In genomic region chr12:105034130-105034769, GRCm38 (mm10) we compare ENCODE assay signal across 8 mouse cellular contexts. TPM values are rescaled to one million over a fixed set of nuclear protein-coding genes. Genes with fewer than 3 reads are reported as not detected.
DNase-seq lines count a peak whose midpoint lies in the region; ATAC-seq and TF ChIP-seq lines count a peak whose summit lies in the region.

No protein-coding gene starts in this region.

- 42% methylated on average over 14 of the region's 14 CpGs for WGBS in lung, embryonic 14.5 days
- WGBS in forebrain, embryonic 13.5 days: 80% methylated on average over 14 of the region's 14 CpGs
- WGBS in liver, embryonic 12.5 days (ENCODE audit: insufficient replicate concordance): 11% methylated on average over 14 of the region's 14 CpGs

- peak overlapping the region; percentile 83; the same call in 1 of the 2 replicates for H3K9ac ChIP-seq in lung, embryonic 14.5 days
- peak overlapping the region; percentile 92; the same call in 1 of the 2 replicates for H3K9ac ChIP-seq in forebrain, embryonic 13.5 days
- H3K9ac ChIP-seq in liver, embryonic 12.5 days: peak overlapping the region; percentile 96

- H3K27me3 ChIP-seq in lung, embryonic 14.5 days (ENCODE audit: insufficient read depth, low read length): no peaks in the 10 kb centered on the region
- no peaks in the 10 kb centered on the region for H3K27me3 ChIP-seq in forebrain, embryonic 13.5 days
- no peaks in the 10 kb centered on the region for H3K27me3 ChIP-seq in liver, embryonic 12.5 days (replicated peaks)

- H3K36me3 ChIP-seq in lung, embryonic 14.5 days (ENCODE audit: insufficient read depth): peaks cover 17% of the 10 kb centered on the region
- peaks cover 20% of the 10 kb centered on the region for H3K36me3 ChIP-seq in forebrain, embryonic 13.5 days (ENCODE audit: poor library complexity, severe bottlenecking)
- peaks cover 68% of the 10 kb centered on the region for H3K36me3 ChIP-seq in liver, embryonic 12.5 days

- H3K4me3 ChIP-seq in lung, embryonic 14.5 days (ENCODE audit: low read depth, low read length): peak overlapping the region; percentile 86
- peak overlapping the region; percentile 86; the same call in 1 of the 2 replicates for H3K4me3 ChIP-seq in forebrain, embryonic 13.5 days
- peak overlapping the region; percentile 90 for H3K4me3 ChIP-seq in liver, embryonic 12.5 days

- peak overlapping the region; percentile 88 for H3K4me2 ChIP-seq in lung, embryonic 14.5 days
- peak overlapping the region; percentile 98 for H3K4me2 ChIP-seq in forebrain, embryonic 13.5 days
- H3K4me2 ChIP-seq in liver, embryonic 12.5 days: peak overlapping the region; percentile 88

- peaks cover 10% of the 10 kb centered on the region for H3K4me1 ChIP-seq in lung, embryonic 14.5 days (ENCODE audit: insufficient read depth)
- H3K4me1 ChIP-seq in forebrain, embryonic 13.5 days: peaks cover 40% of the 10 kb centered on the region
- peaks cover 78% of the 10 kb centered on the region for H3K4me1 ChIP-seq in liver, embryonic 12.5 days

- peak overlapping the region; percentile 0; the same call in 1 of the 2 replicates for H3K27ac ChIP-seq in lung, embryonic 14.5 days (ENCODE audit: low read depth)
- no peak overlapping the region for H3K27ac ChIP-seq in forebrain, embryonic 13.5 days
- H3K27ac ChIP-seq in liver, embryonic 12.5 days: peak overlapping the region; percentile 98

- H3K9me3 ChIP-seq in lung, embryonic 14.5 days (ENCODE audit: low read depth, low read length): no peaks in the 10 kb centered on the region
- no peaks in the 10 kb centered on the region for H3K9me3 ChIP-seq in forebrain, embryonic 13.5 days (replicated peaks)
- H3K9me3 ChIP-seq in liver, embryonic 12.5 days (replicated peaks): no peaks in the 10 kb centered on the region

- no peak for DNase-seq in lung, embryonic 14.5 days
- DNase-seq in lung, postnatal 36 days: no peak
- peak; percentile 80 to 83 for DNase-seq in spleen, postnatal 4 days (ENCODE audit: low spot score in 2 of 2)
- DNase-seq in ovary, postnatal 36 days (ENCODE audit: low spot score): no peak
- DNase-seq in frontal cortex, adult 2 months (ENCODE audit: extremely low spot score in 1 of 2, low spot score in 1 of 2): no peak
- DNase-seq in ovary, adult 18-20 months (ENCODE audit: low spot score): no peak

- ATAC-seq in lung, embryonic 14.5 days (ENCODE audit: insufficient read depth): no peak
- no peak for ATAC-seq in forebrain, embryonic 13.5 days
- ATAC-seq in liver, embryonic 12.5 days: peak; percentile 66

- TF ChIP-seq CTCF in lung, embryonic 14.5 days (IDR thresholded peaks at IDR 0.05; ENCODE audit: low read depth): no peak

RNA-seq across cellular contexts. Expression of gene Glrx5, which starts 1.8 kb away (rescaled TPM):
- 177 and 186 TPM in 2 replicates for polyA plus RNA-seq in lung, embryonic 14.5 days (2014; fragmentation: Nextera tagmentation; extraction: Ambion mirVana)
- polyA plus RNA-seq in forebrain, embryonic 13.5 days (2015; fragmentation: Nextera tagmentation; extraction: Ambion mirVana): 140 and 148 TPM in 2 replicates
- 719 and 730 TPM in 2 replicates for polyA plus RNA-seq in liver, embryonic 12.5 days (2016; fragmentation: Nextera tagmentation; extraction: Ambion mirVana)
- 56.0 and 67.3 TPM in 2 replicates for polyA plus RNA-seq in frontal cortex, adult 2 months (2012; rRNA removed)

RNA-seq across cellular contexts. Expression of gene Syne3, which starts 24.6 kb away (rescaled TPM):
- 0.29 and 0.39 TPM in 2 replicates for polyA plus RNA-seq in lung, embryonic 14.5 days (2014; fragmentation: Nextera tagmentation; extraction: Ambion mirVana)
- polyA plus RNA-seq in forebrain, embryonic 13.5 days (2015; fragmentation: Nextera tagmentation; extraction: Ambion mirVana): 0.12 and 0.16 TPM in 2 replicates
- 2.1 and 2.5 TPM in 2 replicates for polyA plus RNA-seq in liver, embryonic 12.5 days (2016; fragmentation: Nextera tagmentation; extraction: Ambion mirVana)
- 0.76 and 0.92 TPM in 2 replicates for polyA plus RNA-seq in frontal cortex, adult 2 months (2012; rRNA removed)

Comparison
In these comparisons a context has a peak if more than half of its experiments do, and no peak if none do; other contexts are left out.
1. DNase-seq: peak in spleen, postnatal 4 days (2 of 2); none in lung, embryonic 14.5 days (single experiment), lung, postnatal 36 days (single experiment), ovary, postnatal 36 days (single experiment), frontal cortex, adult 2 months (0 of 2) and ovary, adult 18-20 months (single experiment).
2. Peak in every context shown above with its lines, with median percentiles within 50 percentile points of each other: H3K4me2 ChIP-seq, H3K4me3 ChIP-seq and H3K9ac ChIP-seq.